Mouse (Mus musculus) layer of hippocampus, postnatal 36 days (tissue): ENCODE measurements at regions not wholly inside any gene's neighbourhood (a gene's known extent, or its start where the extent isn't known, plus 50 kb on each side); places are given as distances from the start of the nearest gene placed in this dataset.

Source experiments
- DNase-seq, 2 experiments: peaks; one replicate each; pipeline ENCODE4 v3.0.0; 2022

DNA sequence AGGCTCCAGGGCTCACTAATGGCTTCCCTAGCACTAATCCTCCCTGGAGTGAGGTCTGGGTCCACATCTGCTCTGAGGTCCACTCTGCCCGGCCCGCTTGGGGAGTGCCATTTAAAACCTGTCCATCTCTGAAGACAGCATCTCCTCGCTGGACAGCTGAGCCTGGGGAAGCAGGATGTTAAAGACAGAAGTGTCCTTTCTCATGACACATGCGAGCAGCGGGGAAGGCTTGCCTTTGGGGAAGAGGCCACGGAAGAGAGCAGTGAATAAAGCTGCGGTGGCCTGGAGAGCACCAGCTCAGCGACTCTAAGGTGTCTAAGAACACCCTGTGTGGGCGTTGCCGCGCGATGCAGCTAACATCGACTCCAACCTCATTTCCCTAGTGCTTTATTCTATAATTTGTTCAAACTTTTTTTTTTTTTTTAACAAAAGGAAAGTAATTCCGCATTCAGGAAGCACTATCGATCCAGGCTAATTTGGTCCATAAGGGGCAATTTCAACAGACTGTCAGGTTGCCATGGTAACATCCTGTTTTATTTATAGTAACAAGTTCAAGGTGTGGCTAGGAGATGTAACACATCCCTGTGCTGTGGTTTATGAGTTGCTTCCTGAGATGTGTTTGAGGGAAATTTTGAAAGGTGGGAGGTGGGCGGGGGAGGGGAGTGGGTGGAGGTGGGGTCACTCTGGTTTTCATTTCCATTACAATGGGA is 120.0 kb downstream of the Cartpt start:
- no peak for DNase-seq

DNA sequence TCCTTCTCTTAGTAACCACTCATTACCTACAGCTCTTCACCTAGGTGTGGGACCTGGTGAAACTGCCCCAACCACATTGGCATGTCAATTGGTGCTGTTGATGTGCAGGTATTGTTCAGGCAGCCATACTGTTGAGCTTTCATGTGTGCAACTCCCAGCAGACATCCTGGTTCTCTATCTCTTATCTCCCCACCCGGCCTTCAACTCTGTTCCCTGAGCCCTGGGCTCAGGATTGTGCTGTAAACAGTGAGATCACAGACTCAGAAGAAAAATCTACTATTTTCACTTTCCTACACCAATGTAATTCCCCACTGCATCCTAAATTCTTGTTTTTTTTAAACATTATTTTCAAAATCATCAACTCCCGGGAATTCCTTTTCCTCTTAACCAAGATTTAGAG is 122.1 kb downstream of the Cartpt start:
- DNase-seq, result no peak

GRCm38 (mm10) chr13:99777736-99778135 is 123.2 kb downstream of the Cartpt start:
- DNase-seq, result no peak

- no peak for DNase-seq
Observed at GRCm38 (mm10) chr13:99765965-99766364, 134.9 kb downstream of the Cartpt start.

DNA sequence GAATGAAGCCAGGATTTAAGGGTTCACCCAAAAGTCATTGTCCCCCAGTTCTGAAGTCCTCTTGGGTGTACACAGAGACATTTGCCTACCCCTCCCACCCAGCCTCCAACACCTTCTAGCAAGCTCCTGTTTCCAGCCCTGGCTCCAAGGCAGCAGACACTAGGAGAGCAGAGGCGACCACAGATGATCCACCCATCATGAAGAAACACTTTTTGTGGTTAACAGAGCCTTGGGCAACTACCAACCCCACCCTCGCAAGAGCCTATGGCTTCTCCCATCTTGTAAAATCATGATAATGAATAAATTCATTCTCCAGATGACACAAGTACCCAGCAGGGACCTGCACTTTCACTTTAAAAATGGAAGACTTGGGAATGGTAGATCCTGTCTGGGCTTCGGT is 136.1 kb downstream of the Cartpt start:
- no peak for DNase-seq

DNA sequence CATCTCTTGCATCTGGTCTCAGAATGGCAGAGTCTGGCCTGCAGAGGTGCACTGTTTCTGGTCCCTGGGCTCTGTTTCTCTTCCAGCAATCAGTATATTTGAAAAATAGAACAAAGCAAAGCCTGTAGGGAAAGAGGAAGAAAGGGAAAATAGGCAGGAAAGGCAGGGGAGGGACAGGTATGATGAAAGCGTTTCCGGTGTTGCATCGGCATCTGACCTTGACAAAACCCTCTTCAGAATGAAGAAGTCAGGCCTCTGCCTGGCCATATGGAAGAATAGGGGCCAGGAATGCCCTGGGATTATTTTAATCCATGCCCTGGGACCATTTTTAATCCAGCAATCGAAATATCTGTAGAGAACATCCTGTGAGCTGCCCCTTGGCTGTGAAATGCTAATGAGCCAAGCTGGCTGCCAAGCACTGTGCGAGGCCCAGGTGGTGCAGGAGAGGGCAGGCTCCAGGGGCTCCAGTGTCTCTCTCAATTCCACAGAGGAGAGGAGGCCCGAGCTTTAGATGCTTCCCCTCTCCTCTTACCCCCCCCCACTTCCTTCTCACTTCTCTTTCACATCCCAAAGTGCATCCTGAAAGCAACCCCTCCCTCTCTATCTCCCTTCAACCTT is 136.7 kb downstream of the Cartpt start:
- no peak for DNase-seq

DNA sequence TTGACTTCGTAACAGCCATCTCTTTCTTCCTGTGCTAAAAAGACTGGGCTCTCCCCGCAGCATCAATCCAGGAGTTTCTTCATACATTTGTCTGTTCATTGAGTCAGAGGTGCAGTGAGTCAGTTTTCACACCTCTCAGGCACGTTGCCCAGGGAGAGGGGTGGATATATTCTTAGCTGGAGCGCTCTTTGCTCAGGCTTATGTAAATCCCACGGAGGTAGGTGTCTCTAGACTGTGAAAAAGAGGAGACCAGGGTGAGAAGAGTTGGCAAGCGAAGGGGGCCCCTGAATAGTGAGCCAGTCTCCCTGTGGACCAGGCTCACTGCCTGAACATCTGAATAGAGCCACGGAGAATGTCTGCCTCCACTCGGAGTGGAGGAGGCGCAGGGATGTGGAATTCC is 139.0 kb downstream of the Cartpt start:
- DNase-seq, result no peak

GRCm38 (mm10) chr13:99761423-99761822 is 139.5 kb downstream of the Cartpt start:
- DNase-seq, result no peak

DNA sequence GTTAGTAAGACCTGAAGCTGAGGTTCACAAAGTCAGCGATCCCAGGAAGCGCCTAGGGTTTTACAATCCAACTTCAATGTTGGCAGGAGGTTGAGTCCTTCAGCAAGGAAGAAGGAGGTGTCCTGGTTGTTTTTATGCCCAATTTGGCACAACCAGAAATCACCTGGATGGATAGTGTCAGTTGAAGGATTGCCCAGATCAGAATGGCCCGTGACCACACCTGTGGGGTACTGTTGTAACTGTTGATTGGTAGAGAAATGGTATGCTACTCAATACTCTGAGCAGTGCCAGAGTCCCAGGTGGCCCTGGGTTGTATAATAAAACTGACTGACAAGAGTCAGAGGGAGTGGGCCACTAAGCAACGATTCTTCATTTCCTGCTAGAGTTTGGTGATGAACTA is 140.2 kb downstream of the Cartpt start:
- no peak for DNase-seq

- no peak for DNase-seq
Observed at GRCm38 (mm10) chr13:99759256-99760044, 141.4 kb downstream of the Cartpt start.

GRCm38 (mm10) chr13:99754701-99755100 is 146.2 kb downstream of the Cartpt start:
- no peak for DNase-seq

DNA sequence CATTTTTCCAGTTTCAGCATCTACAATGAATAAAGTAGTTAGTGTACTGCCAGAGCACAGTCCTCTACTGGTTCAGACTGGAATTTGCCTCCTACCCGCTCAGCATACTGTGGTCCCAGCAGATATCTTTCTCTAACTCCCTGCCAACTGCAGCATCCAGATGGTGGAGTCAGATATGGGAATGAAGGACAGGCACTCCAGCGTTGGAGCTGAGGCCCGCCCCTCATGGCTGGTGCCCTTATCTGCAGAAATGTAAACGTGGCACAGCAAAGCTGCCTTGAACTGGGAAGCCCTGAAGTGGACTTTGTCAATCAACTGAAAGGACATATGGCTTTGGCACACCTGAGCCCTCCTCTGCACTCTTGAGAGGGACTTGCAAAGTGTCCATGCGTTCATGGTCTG is 146.6 kb downstream of the Cartpt start:
- peak in 1 of 2 experiments; percentile 48 for DNase-seq

DNA sequence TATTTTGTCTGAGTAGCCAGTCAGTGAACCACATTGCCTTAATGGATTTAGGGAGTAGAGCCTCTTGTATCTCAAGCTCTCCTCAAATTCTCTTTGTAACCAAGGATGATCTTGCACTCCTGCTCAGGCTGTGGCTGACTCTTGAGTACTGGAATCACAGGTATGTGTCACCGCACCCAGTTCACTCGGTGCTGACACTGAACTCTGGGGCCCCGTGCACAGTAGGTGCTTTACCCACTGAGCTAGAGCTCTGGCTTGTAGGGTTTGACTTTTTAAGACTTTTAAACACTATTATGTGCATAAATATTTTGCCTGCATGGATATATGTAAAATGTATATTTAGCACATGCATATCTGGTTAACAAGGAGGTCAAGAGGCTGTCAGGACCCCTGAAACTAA is 147.4 kb downstream of the Cartpt start:
- DNase-seq, result no peak

DNA sequence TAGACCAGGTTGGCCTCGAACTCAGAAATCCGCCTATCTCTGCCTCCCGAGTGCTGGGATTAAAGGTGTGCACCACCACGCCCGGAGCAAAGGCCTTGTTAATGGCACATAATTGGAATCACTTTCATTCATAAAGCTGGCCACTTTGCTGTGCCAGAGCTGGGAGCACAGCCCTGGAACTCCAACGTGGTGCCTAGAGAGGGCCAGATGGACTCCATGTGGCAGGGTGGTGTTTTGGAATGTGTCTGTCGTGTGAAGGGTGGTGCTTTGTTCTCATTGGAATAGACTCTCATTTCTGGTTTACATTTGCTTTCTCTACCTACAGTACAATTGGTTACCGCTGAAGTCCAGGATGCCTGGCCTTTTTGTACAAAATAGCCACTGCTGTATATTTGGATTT is 150.2 kb downstream of the Cartpt start:
- peak; percentile 48 to 64 for DNase-seq

GRCm38 (mm10) chr13:99749342-99749741 is 151.5 kb downstream of the Cartpt start:
- peak; percentile 43 to 60 for DNase-seq

- no peak for DNase-seq
Observed at GRCm38 (mm10) chr13:99748128-99748527, 152.8 kb downstream of the Cartpt start.

GRCm38 (mm10) chr13:99745526-99745925 is 155.4 kb downstream of the Cartpt start:
- DNase-seq, result no peak

- DNase-seq, result no peak
Observed at GRCm38 (mm10) chr13:99744790-99745120, 156.1 kb downstream of the Cartpt start.

- no peak for DNase-seq
Observed at GRCm38 (mm10) chr13:99743952-99744789, 156.7 kb downstream of the Cartpt start.

GRCm38 (mm10) chr13:99742507-99742906 is 158.4 kb downstream of the Cartpt start:
- no peak for DNase-seq

DNA sequence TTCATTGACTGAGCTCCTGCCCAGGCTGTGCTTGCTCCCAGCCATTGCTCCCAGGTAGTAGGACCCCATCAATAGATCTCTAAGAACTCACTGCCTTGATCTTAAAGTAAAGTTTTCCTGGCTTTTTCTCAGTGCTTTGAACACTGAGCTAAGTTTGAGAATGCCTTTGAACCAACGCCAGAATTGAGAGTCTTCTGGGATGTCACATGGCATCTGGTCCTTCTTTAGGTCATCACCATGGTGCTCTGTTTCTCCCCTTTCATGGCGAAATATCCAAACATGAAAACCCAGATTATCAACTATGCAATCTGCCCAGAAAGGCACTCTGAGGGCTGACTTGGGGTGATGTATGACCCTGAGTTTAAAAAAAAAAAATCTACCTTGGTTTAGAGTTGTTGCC is 158.9 kb downstream of the Cartpt start:
- no peak for DNase-seq

DNA sequence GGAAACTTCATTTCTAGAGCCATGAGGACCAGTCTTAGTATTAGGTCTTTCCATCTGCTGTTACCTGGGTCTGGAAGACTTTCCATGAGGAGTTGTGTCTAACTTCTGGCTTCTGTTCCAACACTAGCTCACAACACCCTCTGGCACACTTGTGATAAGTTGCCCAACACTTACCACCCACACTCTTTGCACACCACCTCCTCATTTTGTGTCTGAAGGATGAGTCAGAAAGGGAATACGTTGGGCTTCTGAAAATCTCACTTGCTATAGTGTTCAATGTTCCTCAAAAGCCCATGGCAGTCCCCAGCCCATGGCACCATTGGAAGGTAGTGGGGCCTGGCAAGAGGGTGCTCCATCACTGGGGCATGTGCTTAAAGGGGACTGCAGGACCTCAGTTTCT is 161.5 kb downstream of the Cartpt start:
- DNase-seq, result no peak

- peak in 1 of 2 experiments; percentile 50 for DNase-seq
Observed at GRCm38 (mm10) chr13:99737271-99737670, 163.6 kb downstream of the Cartpt start.
